Mouse (Mus musculus): ENCODE data around the gene Cipc. TPM values are rescaled to one million over a fixed set of nuclear protein-coding genes. Genes with fewer than 3 reads are reported as not detected.

The Cipc gene
- polyA plus RNA-seq, 1 experiment: 16.5 TPM

DNA sequence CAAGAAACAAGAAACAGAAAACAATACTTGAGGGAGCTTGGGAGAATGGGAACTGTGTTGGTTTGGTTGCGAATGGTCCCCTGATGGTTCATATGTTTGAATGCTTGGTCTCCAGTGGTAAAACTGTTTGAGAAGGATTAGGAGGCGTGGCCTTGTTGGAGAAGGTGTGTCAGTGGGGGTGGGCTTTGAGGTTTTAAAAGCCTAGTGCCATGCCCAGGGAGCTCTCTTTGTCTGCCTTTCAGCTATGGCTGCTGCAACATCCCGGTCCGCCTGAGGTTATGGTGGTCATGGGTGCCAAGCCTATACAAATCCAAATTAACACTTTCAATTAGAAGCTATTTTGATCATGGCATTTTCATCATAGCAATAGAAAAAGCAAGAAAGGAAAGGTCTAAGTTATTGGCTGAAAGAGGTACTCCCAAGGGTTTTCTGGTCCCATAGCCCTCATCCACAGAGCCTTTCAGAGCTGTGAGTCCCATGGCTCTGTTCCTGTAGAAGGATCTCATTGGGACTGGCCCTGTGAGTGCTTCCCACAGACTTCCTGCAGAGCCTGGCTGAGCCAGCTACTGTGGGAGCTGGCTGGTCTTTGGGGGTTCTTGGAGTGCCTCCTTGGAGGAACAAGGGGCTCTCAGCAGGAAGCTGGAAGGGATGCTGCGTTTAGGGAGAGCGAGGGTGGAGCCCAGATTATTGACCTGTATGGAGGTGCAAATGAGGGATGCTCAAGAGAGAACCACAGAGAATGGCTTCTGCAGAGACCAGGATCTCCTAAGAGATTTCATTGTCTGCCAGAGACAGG is 15.7 kb upstream of the Cipc start:
- 87% methylated on average over 6 of the region's 6 CpGs for WGBS

GRCm38 (mm10) chr12:86931919-86932574 is 14.8 kb upstream of the Cipc start:
- WGBS: 13% methylated on average over 7 of the region's 7 CpGs
- no peak for DNase-seq (ENCODE audit: low read depth, low spot score)

More for the DNA sequence above, 15.7 kb upstream of the Cipc start:
- no peak for DNase-seq (ENCODE audit: low read depth, low spot score)

GRCm38 (mm10) chr12:86932575-86932952 is 14.3 kb upstream of the Cipc start:
- no peak for DNase-seq (ENCODE audit: low read depth, low spot score)
- 37% methylated on average over 6 of the region's 6 CpGs for WGBS

- DNase-seq (ENCODE audit: low read depth, low spot score): no peak
- 42% methylated on average over 1 of the region's 1 CpGs for WGBS
These were observed 12.1 kb upstream of the Cipc start for GRCm38 (mm10) chr12:86934748-86935147.

GRCm38 (mm10) chr12:86935692-86936282 is 11.1 kb upstream of the Cipc start:
- WGBS: 67% methylated on average over 8 of the region's 8 CpGs
- no peak for DNase-seq (ENCODE audit: low read depth, low spot score)

DNA sequence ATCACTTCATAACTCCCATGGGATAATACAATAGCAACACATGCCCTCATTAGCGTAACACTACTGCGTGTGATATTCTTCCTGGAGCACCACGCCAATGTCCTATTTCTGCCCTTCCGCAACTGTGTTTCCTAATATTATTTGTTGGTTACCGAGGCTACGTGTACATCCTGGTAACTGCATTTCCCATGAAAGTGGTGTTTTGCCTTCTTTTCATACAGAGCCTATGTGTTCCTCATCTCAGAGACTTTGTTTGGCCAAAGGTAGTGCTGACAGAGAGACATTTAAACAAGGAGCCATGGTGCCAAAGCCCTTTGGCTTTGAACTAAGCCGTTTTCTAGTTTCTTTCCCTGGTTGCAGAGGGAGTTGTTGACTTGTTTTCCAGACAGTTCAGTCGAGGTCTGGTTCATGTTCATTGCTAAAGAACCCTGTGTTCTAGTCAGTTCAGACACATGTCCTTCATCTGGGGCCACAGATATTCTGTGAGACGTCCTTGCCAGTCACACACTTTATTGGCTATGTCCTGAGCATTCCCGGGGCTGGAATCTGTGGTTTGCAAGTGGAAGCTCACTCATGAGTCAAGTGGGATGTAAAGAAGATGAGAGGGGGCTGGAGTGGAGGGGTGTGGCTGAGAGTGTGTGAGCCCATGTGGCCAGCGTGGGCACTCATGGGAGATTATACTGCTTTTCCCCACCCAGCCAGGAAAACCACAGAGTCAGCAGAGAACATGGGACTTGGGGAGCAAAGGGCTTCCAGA is 10.1 kb upstream of the Cipc start:
- 56% methylated on average over 11 of the region's 11 CpGs for WGBS
- DNase-seq (ENCODE audit: low read depth, low spot score): no peak

- DNase-seq (ENCODE audit: low read depth, low spot score): no peak
- 52% methylated on average over 9 of the region's 9 CpGs for WGBS
These were observed 8.3 kb upstream of the Cipc start for GRCm38 (mm10) chr12:86938571-86938970.

GRCm38 (mm10) chr12:86941173-86941572 is 5.7 kb upstream of the Cipc start:
- DNase-seq (ENCODE audit: low read depth, low spot score): no peak
- 44% methylated on average over 11 of the region's 11 CpGs for WGBS

DNA sequence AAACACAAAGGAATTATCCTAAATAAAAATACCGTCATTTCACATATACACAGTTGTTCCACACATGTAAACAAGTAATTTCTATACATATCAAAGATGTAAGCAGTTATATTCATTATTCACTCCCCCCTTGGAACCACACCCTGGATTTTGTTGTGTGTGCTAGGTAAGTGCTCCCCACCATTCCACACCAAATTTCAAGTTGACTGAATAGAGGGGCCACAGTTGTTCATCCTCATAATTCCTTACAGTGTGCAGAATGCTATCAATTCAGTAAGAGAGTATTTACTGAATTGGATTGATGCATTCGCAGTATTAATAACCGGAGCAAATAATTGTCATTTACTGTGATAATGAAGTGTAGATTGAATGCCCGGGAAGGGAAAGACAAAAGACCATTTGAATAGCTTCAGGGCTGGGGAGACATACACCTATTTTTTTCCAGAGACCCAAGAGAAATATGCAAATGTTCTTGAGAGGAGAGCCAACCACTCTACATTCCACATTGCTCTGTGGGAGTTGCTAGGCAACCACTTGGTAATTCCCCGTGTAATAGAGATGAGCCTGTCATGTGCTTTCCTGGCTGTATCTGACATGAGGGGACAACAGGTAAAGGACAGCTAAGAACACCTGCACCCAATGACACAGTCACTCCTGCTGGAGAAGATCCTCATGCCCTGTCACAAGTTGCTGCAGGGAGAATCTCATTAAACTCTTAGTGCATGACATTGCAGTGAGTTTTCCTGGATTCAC is 4.9 kb upstream of the Cipc start:
- DNase-seq (ENCODE audit: low read depth, low spot score): no peak

GRCm38 (mm10) chr12:86943421-86943820 is 3.4 kb upstream of the Cipc start:
- DNase-seq (ENCODE audit: low read depth, low spot score): no peak
- WGBS: 89% methylated on average over 8 of the region's 8 CpGs

More for the DNA sequence above, 4.9 kb upstream of the Cipc start:
- WGBS: 61% methylated on average over 5 of the region's 5 CpGs

- DNase-seq (ENCODE audit: low read depth, low spot score): no peak
- WGBS: 3% methylated on average over 4 of the region's 4 CpGs
These were observed 1.7 kb upstream of the Cipc start for GRCm38 (mm10) chr12:86945126-86945525.

DNA sequence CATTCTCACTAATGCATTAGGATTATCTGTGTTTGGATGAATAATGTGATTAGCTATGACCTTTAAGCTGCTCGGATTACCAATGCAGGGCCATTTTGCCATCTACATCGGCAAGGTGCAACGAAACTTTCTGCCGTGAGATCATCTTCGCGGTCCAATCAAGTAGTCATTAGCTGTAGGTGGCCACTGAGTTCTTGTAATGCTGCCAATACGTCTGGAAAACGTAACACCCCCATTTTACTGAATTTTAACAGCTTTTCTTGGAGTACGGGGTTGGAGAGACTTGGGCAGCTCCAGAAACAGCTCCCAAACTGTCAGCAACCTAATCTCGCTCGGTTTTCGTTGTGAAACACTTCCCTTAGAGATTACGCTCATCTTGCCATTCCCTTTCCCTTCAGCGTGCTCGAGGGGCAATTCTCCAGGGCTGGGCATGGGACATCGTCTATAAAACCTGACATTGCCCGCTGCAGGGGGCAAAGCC is 502 bp upstream of the Cipc start:
- WGBS: under 1% methylated on average over 17 of the region's 17 CpGs
- no peak for DNase-seq (ENCODE audit: low read depth, low spot score)

GRCm38 (mm10) chr12:86947681-86948401 is 998 bp downstream of the Cipc start:
- 4% methylated on average over 26 of the region's 26 CpGs for WGBS
- no peak for DNase-seq (ENCODE audit: low read depth, low spot score)

- 4% methylated on average over 6 of the region's 6 CpGs for WGBS
- DNase-seq (ENCODE audit: low read depth, low spot score): peak; percentile 99
These were observed 1.8 kb downstream of the Cipc start for GRCm38 (mm10) chr12:86948627-86949026.

DNA sequence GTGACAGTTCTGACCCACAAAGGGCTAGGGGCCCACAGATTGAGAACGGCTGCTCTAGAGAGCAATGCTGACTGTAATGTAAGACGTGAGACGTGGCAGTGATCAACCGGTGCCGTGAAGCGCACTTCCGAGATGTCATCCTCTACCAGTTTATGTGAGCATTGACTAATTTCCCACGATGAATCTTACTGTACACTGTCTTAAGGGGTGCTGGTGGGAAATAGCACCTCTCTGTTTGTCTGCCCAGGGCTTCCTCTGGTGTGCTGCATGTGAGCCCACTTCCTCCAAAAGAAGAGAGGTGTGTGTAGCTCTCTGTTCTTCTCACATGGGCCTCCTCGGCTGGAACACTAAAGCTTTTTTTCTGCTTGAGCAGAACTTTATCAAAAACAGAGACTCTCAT is 2.7 kb downstream of the Cipc start:
- DNase-seq (ENCODE audit: low read depth, low spot score): no peak
- 62% methylated on average over 9 of the region's 9 CpGs for WGBS

- no peak for DNase-seq (ENCODE audit: low read depth, low spot score)
- 39% methylated on average over 16 of the region's 16 CpGs for WGBS
These were observed 3.5 kb downstream of the Cipc start for GRCm38 (mm10) chr12:86950161-86950960.

DNA sequence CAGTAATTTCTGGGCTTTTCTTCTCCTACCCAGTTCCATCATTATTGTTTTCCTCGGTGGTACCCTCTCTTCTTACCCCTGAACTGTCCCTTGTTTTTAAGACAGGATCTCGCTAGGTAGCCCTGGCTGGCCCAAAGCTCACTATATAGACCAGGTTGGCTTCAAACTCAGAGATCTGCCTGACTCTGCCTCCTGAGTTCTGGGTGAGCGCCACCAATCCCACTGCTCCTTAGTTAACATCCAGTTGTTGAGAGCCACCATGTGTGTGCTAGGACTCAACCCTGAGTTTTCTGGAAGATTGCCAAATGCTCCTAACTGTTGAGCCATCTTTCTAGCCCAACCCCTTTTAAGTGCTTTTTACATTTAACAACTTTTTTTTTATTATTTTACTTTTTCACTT is 4.1 kb downstream of the Cipc start:
- no peak for DNase-seq (ENCODE audit: low read depth, low spot score)
- 74% methylated on average over 3 of the region's 3 CpGs for WGBS

- no peak for DNase-seq (ENCODE audit: low read depth, low spot score)
- WGBS: 56% methylated on average over 10 of the region's 10 CpGs
These were observed 5.5 kb downstream of the Cipc start for GRCm38 (mm10) chr12:86952331-86952850.

All from large intestine, adult 2 months (tissue).